Mouse (Mus musculus) retina, embryonic 14.5 days (tissue): ENCODE results near the gene Pid1.

Source experiments
- DNase-seq: peaks from one replicate; pipeline ENCODE4 v3.0.0-alpha.2; 2015; ENCODE audit warnings: low spot score

Gene Pid1

GRCm38 (mm10) chr1:84177696-84178095, 186.3 kb downstream of the Pid1 start:
- no peak for DNase-seq

GRCm38 (mm10) chr1:84177033-84177432, 186.9 kb downstream of the Pid1 start:
- DNase-seq, result no peak

GRCm38 (mm10) chr1:84172941-84173340, 191.0 kb downstream of the Pid1 start:
- DNase-seq, result no peak

- no peak for DNase-seq
Measured at GRCm38 (mm10) chr1:84157790-84158189, 206.2 kb downstream of the Pid1 start.

GRCm38 (mm10) chr1:84155585-84155930, 208.4 kb downstream of the Pid1 start:
- no peak for DNase-seq

GRCm38 (mm10) chr1:84154725-84155584, 209.0 kb downstream of the Pid1 start:
- DNase-seq, result no peak

GRCm38 (mm10) chr1:84153943-84154342, 210.0 kb downstream of the Pid1 start:
- peak; percentile 63 for DNase-seq

GRCm38 (mm10) chr1:84141561-84141960, 222.4 kb downstream of the Pid1 start:
- no peak for DNase-seq

GRCm38 (mm10) chr1:84132451-84132850, 231.5 kb downstream of the Pid1 start:
- DNase-seq, result peak; percentile 29

- DNase-seq, result no peak
Measured at GRCm38 (mm10) chr1:84131799-84132198, 232.2 kb downstream of the Pid1 start.

GRCm38 (mm10) chr1:84128510-84128909, 235.5 kb downstream of the Pid1 start:
- DNase-seq, result peak; percentile 30

GRCm38 (mm10) chr1:84119306-84119705, 244.7 kb downstream of the Pid1 start:
- no peak for DNase-seq

- no peak for DNase-seq
Measured at GRCm38 (mm10) chr1:84106756-84107155, 257.2 kb downstream of the Pid1 start.

- DNase-seq, result peak; percentile 16
Measured at GRCm38 (mm10) chr1:84102052-84102451, 261.9 kb downstream of the Pid1 start.

GRCm38 (mm10) chr1:84097398-84097797, 266.6 kb downstream of the Pid1 start:
- no peak for DNase-seq

GRCm38 (mm10) chr1:84093291-84093690, 270.7 kb downstream of the Pid1 start:
- DNase-seq, result no peak

GRCm38 (mm10) chr1:84089664-84090063, 274.3 kb downstream of the Pid1 start:
- DNase-seq, result no peak

- DNase-seq, result no peak
Measured at GRCm38 (mm10) chr1:84087957-84088356, 276.0 kb downstream of the Pid1 start.

GRCm38 (mm10) chr1:84087325-84087724, 276.7 kb downstream of the Pid1 start:
- peak; percentile 19 for DNase-seq

GRCm38 (mm10) chr1:84086486-84086885, 277.5 kb downstream of the Pid1 start:
- DNase-seq, result no peak

GRCm38 (mm10) chr1:84085361-84085760, 278.6 kb downstream of the Pid1 start:
- DNase-seq, result no peak

GRCm38 (mm10) chr1:84079566-84079965, 284.4 kb downstream of the Pid1 start:
- no peak for DNase-seq

GRCm38 (mm10) chr1:84077023-84077422, 287.0 kb downstream of the Pid1 start:
- no peak for DNase-seq
